Mouse (Mus musculus) ES-Bruce4 (cell line): ENCODE results near the gene Lrrc9. TPM values are rescaled to one million over a fixed set of nuclear protein-coding genes. Genes with fewer than 3 reads are reported as not detected.
A peak's percentile ranks its signal among the peaks of the same experiment; 100 is the strongest.

ENCODE experiments used
- H3K27ac ChIP-seq: 2 replicates; pipeline ENCODE4 v1.5.1; 2012; ENCODE audit warnings: low read length, inconsistent platforms; ENCODE audit not compliant: insufficient read depth
- H3K27me3 ChIP-seq: 2 replicates; pipeline ENCODE4 v1.6.1; 2012; ENCODE audit warnings: mild to moderate bottlenecking, low read length, inconsistent platforms; ENCODE audit not compliant: control insufficient read depth, poor library complexity, insufficient read depth, severe bottlenecking
- H3K36me3 ChIP-seq: 2 replicates; pipeline ENCODE4 v1.6.1; 2012; ENCODE audit warnings: inconsistent platforms, mild to moderate bottlenecking, low read length, moderate library complexity; ENCODE audit not compliant: control insufficient read depth, poor library complexity, insufficient read depth, severe bottlenecking
- H3K4me1 ChIP-seq: one replicate; pipeline ENCODE4 v1.8.1; 2011; ENCODE audit warnings: low read length; ENCODE audit not compliant: control insufficient read depth, insufficient read depth
- H3K4me3 ChIP-seq: 2 replicates; pipeline ENCODE4 v1.5.1; 2011; ENCODE audit warnings: low read depth, mild to moderate bottlenecking, low read length
- H3K9ac ChIP-seq: 2 replicates; pipeline ENCODE4 v1.6.1; 2012; ENCODE audit warnings: low read depth, mild to moderate bottlenecking, inconsistent platforms; ENCODE audit not compliant: poor library complexity, severe bottlenecking
- H3K9me3 ChIP-seq: replicated peaks from 2 replicates; pipeline ENCODE4 v1.6.1; 2012; ENCODE audit warnings: mild to moderate bottlenecking, low read length, inconsistent platforms; ENCODE audit not compliant: control insufficient read depth, poor library complexity, insufficient read depth, severe bottlenecking
- CTCF ChIP-seq: IDR thresholded peaks from one replicate; pipeline ENCODE4 v1.8.1; 2011; ENCODE audit warnings: low read depth, low read length
- EP300 ChIP-seq: IDR thresholded peaks from 2 replicates; pipeline ENCODE4 v1.6.1; 2011; ENCODE audit warnings: low read depth, low read length; ENCODE audit not compliant: insufficient read depth
- POLR2A ChIP-seq: IDR thresholded peaks from one replicate; pipeline ENCODE4 v1.8.1; 2011; ENCODE audit warnings: low read length; ENCODE audit not compliant: insufficient read depth
- polyA plus RNA-seq: library from polyadenylated mRNA; stranded (reverse); fragments of >200 nt; gene quantifications from 2 replicates; pipeline ENCODE4 v1.2.4, GENCODE M21; 2011; ENCODE audit warnings: low read depth; ENCODE audit not compliant: missing spikeins, insufficient read depth, insufficient read length

Gene Lrrc9
- polyA plus RNA-seq, 1 experiment, result 4.6 TPM

DNA sequence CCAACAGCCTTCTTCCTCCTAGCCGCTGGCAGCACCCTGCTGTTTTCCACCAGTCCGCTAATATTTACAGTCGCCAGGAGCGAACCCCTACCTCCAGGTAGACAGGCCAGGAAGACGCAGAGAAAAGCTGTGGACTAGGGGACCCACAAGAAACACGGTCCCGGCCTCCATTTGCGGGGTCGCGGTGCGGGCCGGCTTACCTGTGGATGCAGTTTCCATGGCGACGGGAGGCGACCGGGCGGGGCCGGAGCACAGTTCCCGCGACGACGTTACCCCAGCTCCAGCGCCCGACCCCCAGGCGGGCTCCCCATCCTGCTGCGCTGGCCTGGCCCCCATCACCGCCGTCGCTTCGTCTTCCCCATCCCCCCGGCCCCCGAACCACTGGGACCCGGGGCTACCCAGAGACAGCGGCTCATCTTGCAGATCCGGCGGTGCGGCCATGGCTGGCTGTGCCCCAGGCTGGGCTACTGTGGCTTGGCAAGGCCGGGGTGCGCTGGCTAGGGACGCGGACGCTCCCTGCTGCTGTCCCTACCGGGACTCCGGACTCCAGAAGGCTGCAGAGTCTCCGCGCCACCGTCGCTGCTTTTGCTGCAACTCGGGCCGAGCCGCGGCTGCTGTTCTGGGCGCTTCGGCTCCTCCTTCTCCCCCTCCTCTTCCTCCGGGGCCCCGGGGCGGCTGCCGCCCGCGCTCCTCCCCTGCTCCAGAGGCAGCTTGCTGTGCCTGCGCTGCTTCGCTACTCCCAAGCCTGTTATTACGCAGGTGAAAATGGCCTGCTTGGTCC lies 33.4 kb upstream of the Lrrc9 start:
- Histone ChIP-seq H3K4me3 (peak overlapping the region; percentile 71), H3K9ac (peak overlapping the region; percentile 44), H3K9me3 (no peaks in the 10 kb centered on the region), H3K36me3 (no peaks in the 10 kb centered on the region), H3K27ac (no peak overlapping the region), H3K4me1 (no peaks in the 10 kb centered on the region), H3K27me3 (peaks cover 2% of the 10 kb centered on the region; the same call in 1 of the 2 replicates)
- TF ChIP-seq CTCF, result no peak
- no peak for TF ChIP-seq POLR2A
- no peak for TF ChIP-seq EP300

DNA sequence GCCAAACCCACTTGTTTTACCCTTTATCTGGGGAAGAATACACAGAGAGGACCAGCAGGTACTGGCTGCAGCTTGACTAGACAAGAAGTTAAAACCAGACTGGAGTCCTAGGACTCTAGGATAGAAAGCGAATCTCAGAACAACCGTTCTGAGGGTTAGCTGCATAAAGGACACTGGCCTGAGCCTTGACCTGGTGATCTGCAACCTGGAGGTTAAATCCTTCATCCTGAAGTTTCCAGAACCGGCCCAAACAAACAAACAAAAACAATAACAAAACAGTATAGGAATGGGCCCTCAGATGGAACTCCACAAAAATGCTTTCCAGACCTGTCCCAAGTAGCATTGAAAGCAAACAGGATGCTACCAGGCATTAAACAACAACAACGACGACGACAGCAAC lies 32.7 kb upstream of the Lrrc9 start, which contains the start of gene Rtn1:
TSS of gene Rtn1 (minus strand) at position 101 of the 400 bp plus-strand sequence.
- Histone ChIP-seq H3K27ac (no peak within 1 kb of the TSS), H3K4me1 (no peaks in the 10 kb centered on the region), H3K9ac (peak within 1 kb of the TSS; percentile 44), H3K9me3 (no peaks in the 10 kb centered on the region), H3K4me3 (peak within 1 kb of the TSS; percentile 71), H3K27me3 (peaks cover 2% of the 10 kb centered on the region; the same call in 1 of the 2 replicates), H3K36me3 (no peaks in the 10 kb centered on the region)
- TF ChIP-seq EP300 (no peak), CTCF (no peak), POLR2A (no peak)

DNA sequence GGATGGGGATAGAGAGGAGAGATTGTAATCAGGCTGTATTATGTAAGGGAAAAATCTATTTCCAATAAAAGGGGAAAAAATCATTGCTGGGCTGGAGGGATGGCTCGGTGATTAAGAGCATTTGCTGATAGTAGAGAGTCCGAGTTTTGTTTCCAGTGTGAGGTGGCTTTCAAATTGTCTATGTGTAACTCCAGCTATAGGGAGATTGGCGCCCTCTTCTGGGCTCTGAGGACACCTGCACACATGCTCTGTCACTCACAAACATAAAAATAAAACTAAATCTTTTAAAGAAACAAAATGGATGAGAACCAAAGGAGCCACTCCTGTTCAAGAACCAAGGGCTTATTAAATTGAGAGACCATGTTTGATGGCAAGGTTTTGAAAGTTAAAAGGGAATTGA lies 23.9 kb upstream of the Lrrc9 start:
- H3K9me3 ChIP-seq, result no peaks in the 10 kb centered on the region
- H3K27me3 ChIP-seq, result no peaks in the 10 kb centered on the region
- H3K4me1 ChIP-seq, result no peaks in the 10 kb centered on the region
- H3K36me3 ChIP-seq, result no peaks in the 10 kb centered on the region
- H3K4me3 ChIP-seq, result no peak overlapping the region
- no peak overlapping the region for H3K27ac ChIP-seq
- TF ChIP-seq POLR2A, result no peak
- peak; percentile 63 for TF ChIP-seq CTCF
- TF ChIP-seq EP300, result no peak
- no peak overlapping the region for H3K9ac ChIP-seq

DNA sequence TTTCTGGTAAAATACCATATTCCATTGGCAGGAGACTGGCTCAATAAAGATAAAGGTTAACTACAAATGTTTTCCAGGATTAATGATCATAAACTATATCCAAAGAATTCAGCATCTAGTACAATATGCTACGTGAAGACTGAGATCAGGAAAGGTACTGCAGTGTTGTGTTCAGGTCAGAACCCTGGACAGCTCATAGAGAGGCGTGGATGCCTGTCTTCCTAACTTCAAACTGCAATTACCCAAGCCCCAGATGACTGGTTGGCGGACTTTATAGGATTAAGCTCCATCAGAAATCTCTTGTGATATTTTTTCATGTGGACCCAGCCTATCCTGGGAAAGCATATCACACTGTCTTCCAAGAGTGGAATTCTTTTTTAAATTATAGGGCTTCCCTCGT lies 19.0 kb upstream of the Lrrc9 start:
- no peak overlapping the region for H3K4me3 ChIP-seq
- TF ChIP-seq CTCF (no peak), EP300 (no peak), POLR2A (no peak)

DNA sequence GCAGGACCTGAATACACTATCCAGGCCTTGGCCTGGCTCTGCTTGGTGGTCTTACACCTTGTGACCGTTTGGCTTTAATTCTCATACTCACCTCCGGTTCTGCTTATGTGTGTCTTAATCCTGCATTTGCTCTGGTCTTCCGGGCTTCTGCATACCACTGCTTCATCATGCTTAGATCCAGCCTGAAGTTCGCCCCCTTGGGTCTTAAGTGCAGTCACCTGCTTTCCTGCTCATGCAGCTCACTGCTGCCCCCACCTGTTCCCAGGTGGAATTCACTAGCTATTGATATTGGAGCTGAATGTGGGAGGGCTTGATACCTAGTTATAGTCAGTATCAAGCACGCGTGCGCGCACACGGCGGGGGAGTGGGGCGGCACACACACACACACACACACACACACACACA lies 13.9 kb upstream of the Lrrc9 start:
- H3K9me3 ChIP-seq, result no peaks in the 10 kb centered on the region
- no peaks in the 10 kb centered on the region for H3K36me3 ChIP-seq
- H3K27ac ChIP-seq, result no peak overlapping the region
- no peak overlapping the region for H3K4me3 ChIP-seq
- TF ChIP-seq CTCF (peak; percentile 80), EP300 (no peak), POLR2A (no peak)
- H3K4me1 ChIP-seq, result no peaks in the 10 kb centered on the region
- H3K9ac ChIP-seq, result no peak overlapping the region
- no peaks in the 10 kb centered on the region for H3K27me3 ChIP-seq

More for the DNA sequence above, 19.0 kb upstream of the Lrrc9 start:
- no peak overlapping the region for H3K27ac ChIP-seq
- no peaks in the 10 kb centered on the region for H3K36me3 ChIP-seq
- no peaks in the 10 kb centered on the region for H3K27me3 ChIP-seq
- H3K9ac ChIP-seq, result no peak overlapping the region
- no peaks in the 10 kb centered on the region for H3K9me3 ChIP-seq
- H3K4me1 ChIP-seq, result no peaks in the 10 kb centered on the region

DNA sequence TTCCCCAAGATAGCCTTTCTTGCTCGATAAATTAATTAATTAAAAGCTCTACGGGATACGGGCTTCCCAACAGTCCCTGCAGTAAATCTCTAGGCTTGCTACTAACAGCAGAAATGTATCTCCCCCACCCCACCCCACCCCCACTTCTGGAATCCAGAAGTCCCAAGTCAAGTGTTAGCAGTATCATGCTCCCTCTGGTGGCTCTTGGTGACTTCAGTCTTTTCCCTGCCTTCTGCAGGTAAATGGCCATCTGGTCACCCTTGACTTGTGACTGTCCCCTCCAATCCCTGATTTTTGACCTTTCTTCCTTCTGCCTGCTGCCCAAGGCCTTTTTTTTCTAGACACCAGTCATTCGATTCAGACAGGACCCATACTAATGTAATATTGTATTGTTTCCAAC lies 9.5 kb upstream of the Lrrc9 start:
- Histone ChIP-seq H3K27ac (no peak overlapping the region), H3K4me1 (peaks cover 1% of the 10 kb centered on the region)

More for the DNA sequence above, 9.5 kb upstream of the Lrrc9 start:
- Histone ChIP-seq H3K9ac (no peak overlapping the region), H3K9me3 (no peaks in the 10 kb centered on the region), H3K4me3 (no peak overlapping the region), H3K36me3 (no peaks in the 10 kb centered on the region), H3K27me3 (no peaks in the 10 kb centered on the region)
- TF ChIP-seq CTCF (peak; percentile 1), EP300 (no peak), POLR2A (no peak)
